Mouse (Mus musculus): ENCODE results near the gene Ube2v1. TPM values are rescaled to one million over a fixed set of nuclear protein-coding genes. Genes with fewer than 3 reads are reported as not detected.

Ube2v1 gene
- polyA plus RNA-seq, 1 experiment = 21.6 TPM

- Histone ChIP-seq H3K4me1 (ENCODE audit: control insufficient read depth, insufficient read depth, low read length) (no peaks in the 10 kb centered on the region), H3K27me3 (ENCODE audit: control insufficient read depth, insufficient read depth, low read length) (no peaks in the 10 kb centered on the region), H3K27ac (ENCODE audit: control insufficient read depth, insufficient read depth, low read depth, low read length) (no peak overlapping the region), H3K36me3 (ENCODE audit: control insufficient read depth, insufficient read depth, low read length) (no peaks in the 10 kb centered on the region), H3K4me3 (ENCODE audit: control insufficient read depth, low read depth, low read length) (no peak overlapping the region)
- no peak for TF ChIP-seq POLR2A (IDR thresholded peaks at IDR 0.05; ENCODE audit: control insufficient read depth, low read depth, low read length)
- no peak for TF ChIP-seq CTCF (IDR thresholded peaks at IDR 0.05; ENCODE audit: control insufficient read depth, insufficient read depth, insufficient replicate concordance, low read depth, low read length)
Observed at GRCm38 (mm10) chr2:167605817-167606744, 25.8 kb downstream of the Ube2v1 start.

- no peaks in the 10 kb centered on the region for H3K4me1 ChIP-seq (ENCODE audit: control insufficient read depth, insufficient read depth, low read length)
- no peaks in the 10 kb centered on the region for H3K27me3 ChIP-seq (ENCODE audit: control insufficient read depth, insufficient read depth, low read length)
- H3K27ac ChIP-seq (ENCODE audit: control insufficient read depth, insufficient read depth, low read depth, low read length) = no peak overlapping the region
- no peak overlapping the region for H3K4me3 ChIP-seq (ENCODE audit: control insufficient read depth, low read depth, low read length)
- H3K36me3 ChIP-seq (ENCODE audit: control insufficient read depth, insufficient read depth, low read length) = no peaks in the 10 kb centered on the region
- TF ChIP-seq CTCF (IDR thresholded peaks at IDR 0.05; ENCODE audit: control insufficient read depth, insufficient read depth, insufficient replicate concordance, low read depth, low read length) (peak; percentile 83; the same call in 1 of the 2 replicates), POLR2A (IDR thresholded peaks at IDR 0.05; ENCODE audit: control insufficient read depth, low read depth, low read length) (no peak)
Observed at GRCm38 (mm10) chr2:167605178-167605794, 26.6 kb downstream of the Ube2v1 start.

GRCm38 (mm10) chr2:167602978-167603377, 28.9 kb downstream of the Ube2v1 start:
- Histone ChIP-seq H3K27me3 (ENCODE audit: control insufficient read depth, insufficient read depth, low read length) (no peaks in the 10 kb centered on the region), H3K4me3 (ENCODE audit: control insufficient read depth, low read depth, low read length) (no peak overlapping the region), H3K36me3 (ENCODE audit: control insufficient read depth, insufficient read depth, low read length) (no peaks in the 10 kb centered on the region), H3K4me1 (ENCODE audit: control insufficient read depth, insufficient read depth, low read length) (peaks cover 1% of the 10 kb centered on the region), H3K27ac (ENCODE audit: control insufficient read depth, insufficient read depth, low read depth, low read length) (no peak overlapping the region)
- TF ChIP-seq POLR2A (IDR thresholded peaks at IDR 0.05; ENCODE audit: control insufficient read depth, low read depth, low read length) (no peak), CTCF (IDR thresholded peaks at IDR 0.05; ENCODE audit: control insufficient read depth, insufficient read depth, insufficient replicate concordance, low read depth, low read length) (peak; percentile 25; the same call in 1 of the 2 replicates)

DNA sequence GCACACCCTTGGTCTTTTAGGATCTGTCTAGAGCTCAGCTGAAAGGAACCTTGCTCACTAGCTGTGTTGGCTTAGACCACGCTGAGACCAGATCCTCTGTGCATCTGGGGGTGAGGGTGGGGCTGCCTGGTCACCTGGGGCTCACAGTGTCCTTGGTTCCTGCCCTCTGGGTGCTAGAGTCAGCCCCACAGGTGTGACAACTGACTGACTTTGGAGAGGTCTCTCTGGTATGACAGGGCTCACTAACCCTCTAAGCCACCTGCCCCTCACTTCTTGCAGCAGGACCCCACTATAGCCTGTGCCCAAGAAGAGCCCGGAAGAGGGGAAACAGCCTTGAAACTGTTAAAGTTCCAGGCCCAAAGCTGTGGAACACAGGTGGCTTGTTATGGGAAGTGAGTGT, 29.5 kb downstream of the Ube2v1 start:
- Histone ChIP-seq H3K27me3 (ENCODE audit: control insufficient read depth, insufficient read depth, low read length) (no peaks in the 10 kb centered on the region), H3K4me3 (ENCODE audit: control insufficient read depth, low read depth, low read length) (no peak overlapping the region), H3K4me1 (ENCODE audit: control insufficient read depth, insufficient read depth, low read length) (peaks cover 6% of the 10 kb centered on the region), H3K27ac (ENCODE audit: control insufficient read depth, insufficient read depth, low read depth, low read length) (no peak overlapping the region), H3K36me3 (ENCODE audit: control insufficient read depth, insufficient read depth, low read length) (no peaks in the 10 kb centered on the region)
- TF ChIP-seq CTCF (IDR thresholded peaks at IDR 0.05; ENCODE audit: control insufficient read depth, insufficient read depth, insufficient replicate concordance, low read depth, low read length) (no peak), POLR2A (IDR thresholded peaks at IDR 0.05; ENCODE audit: control insufficient read depth, low read depth, low read length) (no peak)

DNA sequence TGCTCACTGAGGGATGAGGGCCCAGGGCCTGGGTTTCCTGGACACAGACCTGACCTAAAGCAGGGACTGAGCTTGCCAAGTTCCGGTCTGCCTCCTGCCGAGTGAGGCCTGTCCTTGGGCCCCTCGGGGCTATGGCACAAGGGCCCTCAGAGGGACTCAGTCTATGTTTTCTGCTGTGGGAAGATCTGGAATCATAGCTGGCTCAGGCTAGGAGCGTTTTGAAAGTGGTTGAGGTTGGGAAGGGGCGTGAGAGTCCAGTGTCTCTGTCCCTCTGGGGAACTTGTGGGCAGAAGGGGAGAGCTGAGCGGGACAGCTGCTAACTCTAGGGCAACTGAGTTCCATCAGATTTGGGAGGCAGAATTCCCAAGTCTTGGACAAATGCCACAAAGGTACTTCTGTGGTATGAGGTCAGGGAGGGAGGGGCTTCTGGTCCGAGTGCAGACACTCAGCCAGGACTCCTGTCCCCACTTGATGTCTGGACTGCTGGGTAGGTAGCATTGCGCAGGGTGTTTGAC, 31.4 kb downstream of the Ube2v1 start:
- H3K27ac ChIP-seq (ENCODE audit: control insufficient read depth, insufficient read depth, low read depth, low read length) = no peak overlapping the region
- peaks cover 14% of the 10 kb centered on the region for H3K4me1 ChIP-seq (ENCODE audit: control insufficient read depth, insufficient read depth, low read length)
- H3K27me3 ChIP-seq (ENCODE audit: control insufficient read depth, insufficient read depth, low read length) = peaks cover 2% of the 10 kb centered on the region; the same call in 1 of the 2 replicates
- no peak overlapping the region for H3K4me3 ChIP-seq (ENCODE audit: control insufficient read depth, low read depth, low read length)
- TF ChIP-seq CTCF (IDR thresholded peaks at IDR 0.05; ENCODE audit: control insufficient read depth, insufficient read depth, insufficient replicate concordance, low read depth, low read length) (no peak), POLR2A (IDR thresholded peaks at IDR 0.05; ENCODE audit: control insufficient read depth, low read depth, low read length) (no peak)
- no peaks in the 10 kb centered on the region for H3K36me3 ChIP-seq (ENCODE audit: control insufficient read depth, insufficient read depth, low read length)

GRCm38 (mm10) chr2:167599917-167600316, 32.0 kb downstream of the Ube2v1 start:
- TF ChIP-seq POLR2A (IDR thresholded peaks at IDR 0.05; ENCODE audit: control insufficient read depth, low read depth, low read length) (no peak), CTCF (IDR thresholded peaks at IDR 0.05; ENCODE audit: control insufficient read depth, insufficient read depth, insufficient replicate concordance, low read depth, low read length) (no peak)
- Histone ChIP-seq H3K27me3 (ENCODE audit: control insufficient read depth, insufficient read depth, low read length) (peaks cover 2% of the 10 kb centered on the region; the same call in 1 of the 2 replicates), H3K4me1 (ENCODE audit: control insufficient read depth, insufficient read depth, low read length) (peaks cover 14% of the 10 kb centered on the region), H3K27ac (ENCODE audit: control insufficient read depth, insufficient read depth, low read depth, low read length) (no peak overlapping the region), H3K4me3 (ENCODE audit: control insufficient read depth, low read depth, low read length) (no peak overlapping the region), H3K36me3 (ENCODE audit: control insufficient read depth, insufficient read depth, low read length) (no peaks in the 10 kb centered on the region)

DNA sequence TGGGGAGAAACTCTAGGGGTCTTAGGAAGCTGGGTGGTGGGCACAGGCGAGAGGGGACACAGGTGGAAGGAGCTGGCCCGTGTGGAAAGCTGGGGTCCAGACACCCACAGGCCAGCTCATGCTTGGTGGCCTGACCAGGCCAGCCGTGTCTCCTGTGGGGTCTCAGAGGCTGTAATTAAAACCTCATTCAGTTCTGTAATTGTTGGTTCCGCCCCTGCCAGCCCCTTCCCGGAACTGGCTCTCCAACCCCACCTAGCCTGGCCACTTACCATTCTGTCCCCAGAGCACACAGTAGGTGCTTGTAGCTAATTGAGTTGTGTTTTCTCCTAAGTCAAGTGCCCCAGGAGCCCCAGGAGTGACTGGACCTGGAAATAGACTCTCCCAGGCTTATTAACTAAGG, 32.7 kb downstream of the Ube2v1 start:
- peaks cover 14% of the 10 kb centered on the region for H3K4me1 ChIP-seq (ENCODE audit: control insufficient read depth, insufficient read depth, low read length)
- no peak for TF ChIP-seq CTCF (IDR thresholded peaks at IDR 0.05; ENCODE audit: control insufficient read depth, insufficient read depth, insufficient replicate concordance, low read depth, low read length)
- no peak for TF ChIP-seq POLR2A (IDR thresholded peaks at IDR 0.05; ENCODE audit: control insufficient read depth, low read depth, low read length)
- H3K36me3 ChIP-seq (ENCODE audit: control insufficient read depth, insufficient read depth, low read length) = no peaks in the 10 kb centered on the region
- H3K27ac ChIP-seq (ENCODE audit: control insufficient read depth, insufficient read depth, low read depth, low read length) = no peak overlapping the region
- peaks cover 2% of the 10 kb centered on the region; the same call in 1 of the 2 replicates for H3K27me3 ChIP-seq (ENCODE audit: control insufficient read depth, insufficient read depth, low read length)
- H3K4me3 ChIP-seq (ENCODE audit: control insufficient read depth, low read depth, low read length) = no peak overlapping the region

Measured in testis, adult 2 months (tissue).